Mouse (Mus musculus): ENCODE results near the gene Tmem268.

DNA sequence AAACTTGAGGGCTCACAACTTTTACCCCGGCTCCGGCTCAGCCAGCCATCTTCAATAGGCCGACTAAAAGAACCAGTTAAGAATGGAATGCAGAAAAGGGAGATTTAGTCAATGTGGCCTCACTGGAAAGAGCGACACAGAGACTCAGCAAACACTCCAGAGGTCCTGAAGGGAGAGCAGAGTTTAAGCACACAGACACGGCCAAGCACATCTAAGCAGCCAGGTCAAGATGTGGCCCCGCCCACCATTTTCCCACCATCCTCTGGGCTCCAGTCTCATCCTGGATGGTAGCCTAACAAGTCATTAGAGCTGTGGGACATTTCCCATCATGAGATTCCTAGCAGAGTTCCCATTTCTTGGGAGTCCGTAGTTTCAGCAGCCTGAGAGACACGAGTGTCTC, 10.7 kb downstream of the Tmem268 start:
- TF ChIP-seq CTCF (IDR thresholded peaks at IDR 0.05; ENCODE audit: low read depth) = no peak
- TF ChIP-seq EP300 (IDR thresholded peaks at IDR 0.05; ENCODE audit: low read depth) = no peak

Measured in liver, embryonic 14.5 days (tissue).